Mouse (Mus musculus): ENCODE results near the gene Stom.

- TF ChIP-seq CTCF (IDR thresholded peaks at IDR 0.05) (no peak), EP300 (IDR thresholded peaks at IDR 0.05; ENCODE audit: insufficient read depth, low read depth, low read length) (no peak), POLR2A (IDR thresholded peaks at IDR 0.05; ENCODE audit: insufficient read depth, low read depth, low read length) (no peak)
These were observed 26.8 kb downstream of the Stom start for GRCm38 (mm10) chr2:35309906-35310493.
